Comparison of ENCODE assay signal across 7 mouse cellular contexts in genomic region chr4:54979771-54980472, GRCm38 (mm10). TPM values are rescaled to one million over a fixed set of nuclear protein-coding genes. Genes with fewer than 3 reads are reported as not detected.
DNase-seq lines count a peak whose midpoint lies in the region; ATAC-seq and TF ChIP-seq lines count a peak whose summit lies in the region.

No protein-coding gene starts in this region.

- peak; percentile 59 for ATAC-seq in granulocyte monocyte progenitor cell, adult 5-6 weeks (replicated peaks; ENCODE audit: poor library complexity, severe bottlenecking)
- peak; percentile 60 for ATAC-seq in lung, embryonic 14.5 days (ENCODE audit: insufficient read depth)
- no peak for ATAC-seq in midbrain, embryonic 13.5 days
- ATAC-seq in frontal cortex, adult (ENCODE audit: low TSS enrichment): no peak; the same call in 1 of the 2 replicates

- no peak overlapping the region for H3K4me3 ChIP-seq in lung, embryonic 14.5 days (ENCODE audit: low read depth, low read length)
- no peak overlapping the region for H3K4me3 ChIP-seq in midbrain, embryonic 13.5 days (replicated peaks)

- H3K27ac ChIP-seq in lung, embryonic 14.5 days (ENCODE audit: low read depth): no peak overlapping the region
- H3K27ac ChIP-seq in midbrain, embryonic 13.5 days: no peak overlapping the region

- no peaks in the 10 kb centered on the region for H3K36me3 ChIP-seq in lung, embryonic 14.5 days (ENCODE audit: insufficient read depth)
- peaks cover 16% of the 10 kb centered on the region; the same call in 1 of the 2 replicates for H3K36me3 ChIP-seq in midbrain, embryonic 13.5 days

- H3K4me2 ChIP-seq in lung, embryonic 14.5 days: no peak overlapping the region
- H3K4me2 ChIP-seq in midbrain, embryonic 13.5 days (replicated peaks): no peak overlapping the region

- H3K9ac ChIP-seq in lung, embryonic 14.5 days: no peak overlapping the region
- H3K9ac ChIP-seq in midbrain, embryonic 13.5 days (replicated peaks): no peak overlapping the region

- no peaks in the 10 kb centered on the region for H3K9me3 ChIP-seq in lung, embryonic 14.5 days (ENCODE audit: low read depth, low read length)
- H3K9me3 ChIP-seq in midbrain, embryonic 13.5 days: no peaks in the 10 kb centered on the region

- 63% methylated on average over 13 of the region's 13 CpGs for WGBS in lung, embryonic 14.5 days
- 92% methylated on average over 13 of the region's 13 CpGs for WGBS in midbrain, embryonic 13.5 days

- no peaks in the 10 kb centered on the region for H3K4me1 ChIP-seq in lung, embryonic 14.5 days (ENCODE audit: insufficient read depth)
- H3K4me1 ChIP-seq in midbrain, embryonic 13.5 days (replicated peaks): peaks cover 22% of the 10 kb centered on the region

- peak; percentile 96 for DNase-seq in NIH3T3 (ENCODE audit: low read depth)
- DNase-seq in adrenal gland, postnatal 36 days: peak; percentile 77 to 79
- peak; percentile 70 for DNase-seq in lung, embryonic 14.5 days
- no peak for DNase-seq in thymus, postnatal 4 days

- no peak for TF ChIP-seq CTCF in lung, embryonic 14.5 days (IDR thresholded peaks at IDR 0.05; ENCODE audit: low read depth)

- no peaks in the 10 kb centered on the region for H3K27me3 ChIP-seq in lung, embryonic 14.5 days (ENCODE audit: insufficient read depth, low read length)
- no peaks in the 10 kb centered on the region for H3K27me3 ChIP-seq in midbrain, embryonic 13.5 days

RNA-seq across cellular contexts. Expression of gene Zfp462, which starts 35.1 kb away (rescaled TPM):
- 10 to 100 TPM; 39.9 to 61.7 TPM for total RNA-seq in adrenal gland, postnatal 36 days (2021)
- 0.06 TPM in 1 of 2 replicates, not detected in the other for total RNA-seq in granulocyte monocyte progenitor cell, adult 5-6 weeks (2014; fragmentation: Nextera tagmentation)
- total RNA-seq in granulocyte monocyte progenitor cell, adult 5-6 weeks (2017): 0.05 and 0.22 TPM in 2 replicates
- polyA plus RNA-seq in lung, embryonic 14.5 days (2014; fragmentation: Nextera tagmentation; extraction: Ambion mirVana): 3.7 and 3.8 TPM in 2 replicates
- polyA plus RNA-seq in midbrain, embryonic 13.5 days (2015; fragmentation: Nextera tagmentation; extraction: Ambion mirVana): 22.6 and 23.1 TPM in 2 replicates

Comparison
In these comparisons a context has a peak if more than half of its experiments do, and no peak if none do; other contexts are left out.
1. ATAC-seq: peak in granulocyte monocyte progenitor cell, adult 5-6 weeks (single experiment) and lung, embryonic 14.5 days (single experiment); none in midbrain, embryonic 13.5 days (single experiment) and frontal cortex, adult (single experiment).
2. RNA of gene Zfp462, which starts 35.1 kb away (total RNA-seq): 39.9 to 61.7 TPM in adrenal gland, postnatal 36 days; 0.05 to 0.22 TPM in granulocyte monocyte progenitor cell, adult 5-6 weeks; every median in the first group is over 10 times any median in the second.